Mouse (Mus musculus): ENCODE data around the gene Chaf1a. TPM values are rescaled to one million over a fixed set of nuclear protein-coding genes. Genes with fewer than 3 reads are reported as not detected.
"Not testable (repeated sequence)": the region's sequence is repeated elsewhere in the genome, so short reads cannot be mapped to it uniquely, and the experiment has no call there.

The Chaf1a gene
- total RNA-seq, 2 experiments from 2014 or later, result 0.46 to 0.95 TPM

DNA sequence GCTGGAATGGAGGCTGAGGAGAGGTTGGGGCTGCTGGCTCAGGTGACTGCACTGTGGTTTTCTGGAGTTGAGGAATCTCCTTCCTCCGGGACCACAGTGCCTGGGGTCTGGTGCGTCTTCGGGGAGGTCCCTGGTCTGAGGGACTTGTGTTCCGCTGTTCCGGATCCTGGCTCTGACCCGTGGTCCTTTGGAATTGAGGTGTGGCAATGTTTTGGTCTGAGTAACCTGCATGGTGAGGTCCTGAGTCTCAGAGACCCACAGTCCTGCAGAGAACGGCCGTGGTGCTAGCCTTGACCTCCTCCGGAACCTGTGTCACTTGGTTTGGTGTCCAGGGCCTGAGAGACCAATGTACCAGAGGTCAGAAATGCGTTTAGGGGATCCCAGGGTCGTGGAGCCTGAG is 39.7 kb downstream of the Chaf1a start:
- no peak for DNase-seq (ENCODE audit: low spot score)

DNA sequence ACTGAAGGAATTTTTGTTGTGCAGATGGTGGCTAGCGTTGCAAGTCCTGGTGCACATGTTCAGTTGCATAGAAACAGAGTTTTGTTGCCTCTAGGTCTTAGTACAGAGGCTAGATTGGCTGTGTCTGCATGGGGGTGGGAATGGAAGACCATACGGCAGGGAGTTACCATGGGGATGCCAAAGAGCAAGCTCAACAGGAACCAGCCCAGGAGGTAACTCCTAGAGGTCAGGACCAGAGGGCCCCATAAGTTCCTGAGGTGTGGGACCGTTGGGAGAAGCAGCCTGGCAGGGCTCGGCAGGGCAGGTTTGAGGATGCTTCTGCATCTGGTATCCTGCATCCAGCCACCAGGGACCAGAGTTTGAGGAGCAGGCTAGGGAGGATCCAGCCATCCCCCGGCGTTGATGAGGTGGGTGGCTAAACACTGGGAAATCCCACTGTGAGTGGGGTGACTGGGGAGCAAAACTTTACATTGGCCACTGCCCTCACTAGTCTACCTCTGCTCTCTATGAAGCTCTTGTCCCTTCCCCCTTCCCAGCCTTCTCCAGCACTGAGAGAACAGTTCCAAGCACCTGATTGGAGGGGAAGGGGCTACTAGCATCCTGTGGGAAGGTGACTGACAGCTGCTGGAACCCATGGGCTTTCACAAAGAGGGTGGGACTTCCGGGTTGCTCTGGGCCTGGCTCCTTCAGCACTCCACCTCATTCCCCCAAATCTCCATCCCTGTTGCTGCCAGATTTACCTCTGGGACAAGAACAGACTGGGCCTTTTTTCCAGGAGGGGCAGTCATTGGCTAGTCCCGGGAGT is 40.7 kb downstream of the Chaf1a start:
- no peak for DNase-seq (ENCODE audit: low spot score)

GRCm38 (mm10) chr17:56092312-56092711 is 52.1 kb downstream of the Chaf1a start:
- DNase-seq (ENCODE audit: low spot score), result no peak

DNA sequence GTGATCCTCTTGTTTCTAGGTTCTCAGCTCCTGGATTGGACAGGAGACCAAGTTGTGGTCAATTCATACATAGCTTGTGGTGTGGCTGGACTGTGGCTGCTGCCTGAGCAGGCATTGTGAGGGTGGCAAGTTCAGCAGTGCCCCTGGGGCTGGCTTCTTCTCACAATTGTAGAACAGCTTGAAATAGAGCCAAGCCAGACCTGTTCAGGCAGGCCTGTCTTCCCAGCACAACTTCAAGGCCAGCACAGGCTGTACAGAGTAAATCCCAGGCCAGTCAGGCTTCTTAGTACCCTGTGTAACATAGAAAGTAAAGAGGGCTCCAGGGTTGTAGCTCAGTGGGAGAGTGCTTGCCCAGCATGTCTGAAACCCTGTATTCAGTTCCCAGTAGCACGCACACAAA is 52.6 kb downstream of the Chaf1a start:
- no peak for DNase-seq (ENCODE audit: low spot score)

DNA sequence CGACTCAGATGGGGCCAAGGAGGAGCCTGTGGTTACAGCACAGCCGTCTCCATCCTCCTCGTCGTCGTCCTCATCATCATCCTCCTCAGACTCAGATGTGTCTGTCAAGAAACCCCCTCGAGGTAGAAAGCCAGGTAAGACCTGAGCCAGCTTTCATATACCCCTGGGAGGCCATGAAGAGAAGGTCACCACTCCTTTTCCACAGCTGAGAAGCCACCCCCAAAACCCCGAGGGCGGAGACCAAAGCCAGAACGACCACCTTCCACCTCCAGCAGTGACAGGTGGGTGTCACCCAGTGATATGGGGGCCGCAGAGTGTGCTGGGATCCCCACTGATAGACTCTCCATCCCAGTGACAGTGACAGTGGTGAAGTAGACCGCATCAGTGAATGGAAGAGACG is 56.6 kb downstream of the Chaf1a start:
- DNase-seq (ENCODE audit: low spot score), result no peak

GRCm38 (mm10) chr17:56098180-56098579 is 57.9 kb downstream of the Chaf1a start:
- DNase-seq (ENCODE audit: low spot score), result no peak

DNA sequence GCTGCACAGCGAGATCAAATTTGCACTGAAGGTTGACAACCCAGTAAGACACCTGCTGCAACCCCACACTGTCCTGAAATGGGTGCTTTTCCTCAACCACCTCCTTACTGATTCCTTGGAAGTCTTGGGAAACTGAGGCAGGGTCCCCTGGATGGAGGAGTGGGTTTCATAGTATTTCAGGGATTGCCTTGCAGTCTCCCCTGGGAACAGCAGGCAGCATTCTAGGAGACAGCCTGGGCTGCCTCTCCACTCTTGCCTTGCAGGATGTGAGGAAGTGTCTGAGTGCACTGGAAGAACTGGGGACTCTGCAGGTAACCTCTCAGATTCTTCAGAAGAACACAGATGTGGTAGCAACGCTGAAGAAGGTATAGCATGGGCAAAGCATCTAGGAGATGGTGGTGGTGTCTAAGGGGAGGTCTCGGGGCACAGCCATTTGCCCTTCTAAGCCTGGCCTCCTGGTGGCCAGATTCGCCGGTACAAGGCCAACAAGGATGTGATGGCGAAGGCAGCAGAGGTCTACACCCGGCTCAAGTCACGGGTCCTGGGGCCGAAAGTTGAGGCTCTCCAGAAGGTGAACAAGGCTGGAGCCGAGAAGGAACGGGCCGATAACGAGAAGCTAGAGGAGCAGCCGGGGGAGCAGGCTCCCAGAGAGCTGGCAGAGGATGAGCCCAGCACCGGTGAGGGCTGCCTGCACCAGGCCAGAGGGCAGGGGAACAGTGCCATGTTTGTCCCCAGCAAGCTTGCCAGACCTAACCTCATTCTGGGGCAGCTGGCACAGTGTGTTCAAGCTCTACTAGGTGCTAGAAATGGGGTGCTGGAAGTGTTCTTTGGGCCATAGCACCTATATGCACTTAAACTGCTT is 58.7 kb downstream of the Chaf1a start:
- peak; percentile 71 for DNase-seq (ENCODE audit: low spot score)

DNA sequence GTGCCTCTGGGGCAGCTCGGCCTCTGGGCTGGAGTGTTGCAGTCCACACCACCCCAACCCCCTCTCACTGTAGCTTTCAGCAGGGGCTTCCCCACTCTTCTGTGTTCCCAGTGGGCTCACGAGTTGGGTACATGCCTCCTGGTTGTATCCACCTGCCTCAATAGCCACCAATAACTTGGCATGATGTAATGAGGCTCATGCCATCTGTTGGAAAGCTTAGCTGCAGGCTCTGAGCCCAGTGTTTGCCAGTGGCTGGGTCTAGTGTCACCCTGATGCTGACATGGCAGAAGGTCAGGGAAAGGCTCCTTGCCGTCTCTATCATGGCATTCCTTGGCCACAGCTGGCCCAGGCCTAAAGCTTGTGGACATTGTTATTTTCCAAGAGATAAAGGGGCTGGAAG is 60.6 kb downstream of the Chaf1a start:
- DNase-seq (ENCODE audit: low spot score), result peak; percentile 79

GRCm38 (mm10) chr17:56102158-56102557 is 61.9 kb downstream of the Chaf1a start:
- no peak for DNase-seq (ENCODE audit: low spot score)

GRCm38 (mm10) chr17:56102927-56103326 is 62.7 kb downstream of the Chaf1a start:
- no peak for DNase-seq (ENCODE audit: low spot score)

DNA sequence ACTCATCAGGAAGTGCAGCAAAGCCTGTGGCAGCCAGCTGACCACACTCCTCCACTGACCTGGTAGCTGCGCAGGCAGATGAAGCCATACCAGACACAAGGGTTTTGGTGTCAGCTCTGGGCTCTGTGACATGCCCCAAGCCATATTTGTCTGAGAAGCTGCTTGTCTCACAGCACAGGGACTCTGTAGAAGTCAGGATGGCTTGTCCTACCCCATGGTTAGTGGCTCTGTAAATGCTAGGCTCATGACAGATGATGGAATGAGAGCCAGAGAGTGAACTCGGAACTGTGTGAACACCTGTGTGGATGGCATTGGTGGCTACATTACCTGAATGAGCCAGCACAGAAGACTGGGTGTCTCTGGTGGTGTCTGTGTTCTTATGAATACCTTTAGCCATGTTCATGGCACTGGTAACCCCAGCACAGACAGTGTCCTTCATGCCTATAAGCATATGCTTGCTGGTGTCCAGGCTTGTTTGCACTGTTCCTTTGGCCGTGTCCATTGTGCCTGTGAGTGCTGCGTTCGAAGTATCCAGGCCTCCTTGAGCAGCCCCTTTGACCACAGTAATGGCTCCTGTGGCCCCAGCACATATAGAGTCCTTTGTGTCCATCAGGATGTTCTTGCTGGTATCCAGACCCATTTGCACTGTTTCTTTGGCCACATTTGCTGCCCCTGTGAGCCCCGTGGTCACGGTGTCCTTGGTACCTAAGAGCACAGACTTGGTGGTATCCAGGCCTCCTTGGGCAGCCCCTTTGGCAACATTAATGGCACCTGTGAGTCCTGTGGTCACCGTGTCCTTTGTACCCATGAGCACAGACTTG is 63.4 kb downstream of the Chaf1a start:
- DNase-seq (ENCODE audit: low spot score), result peak; percentile 64

DNA sequence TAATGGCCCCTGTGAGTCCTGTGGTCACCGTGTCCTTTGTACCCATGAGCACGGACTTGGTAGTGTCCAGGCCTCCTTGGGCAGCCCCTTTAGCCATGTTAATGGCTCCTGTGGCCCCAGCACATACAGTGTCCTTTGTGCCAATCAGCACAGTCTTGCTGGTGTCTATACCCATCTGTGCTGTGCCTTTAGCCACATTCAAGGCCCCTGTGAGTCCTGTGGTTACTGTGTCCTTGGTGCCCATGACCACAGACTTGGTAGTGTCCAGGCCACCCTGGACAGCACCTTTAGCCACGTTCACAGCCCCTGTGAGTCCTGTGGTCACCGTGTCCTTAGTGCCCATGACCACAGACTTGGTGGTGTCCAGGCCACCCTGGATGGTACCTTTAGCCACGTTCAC is 64.6 kb downstream of the Chaf1a start:
- not testable (repeated sequence) for DNase-seq (ENCODE audit: low spot score)

DNA sequence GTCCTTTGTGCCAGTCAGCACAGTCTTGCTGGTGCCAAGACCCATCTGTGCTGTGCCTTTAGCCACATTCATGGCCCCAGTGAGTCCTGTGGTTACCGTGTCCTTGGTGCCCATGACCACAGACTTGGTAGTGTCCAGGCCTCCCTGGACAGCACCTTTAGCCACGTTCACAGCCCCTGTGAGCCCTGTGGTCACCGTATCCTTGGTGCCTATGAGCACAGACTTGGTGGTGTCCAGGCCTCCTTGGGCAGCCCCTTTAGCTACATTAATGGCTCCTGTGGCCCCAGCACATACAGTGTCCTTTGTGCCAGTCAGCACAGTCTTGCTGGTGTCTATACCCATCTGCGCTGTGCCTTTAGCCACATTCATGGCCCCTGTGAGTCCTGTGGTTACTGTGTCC is 66.2 kb downstream of the Chaf1a start:
- not testable (repeated sequence) for DNase-seq (ENCODE audit: low spot score)

DNA sequence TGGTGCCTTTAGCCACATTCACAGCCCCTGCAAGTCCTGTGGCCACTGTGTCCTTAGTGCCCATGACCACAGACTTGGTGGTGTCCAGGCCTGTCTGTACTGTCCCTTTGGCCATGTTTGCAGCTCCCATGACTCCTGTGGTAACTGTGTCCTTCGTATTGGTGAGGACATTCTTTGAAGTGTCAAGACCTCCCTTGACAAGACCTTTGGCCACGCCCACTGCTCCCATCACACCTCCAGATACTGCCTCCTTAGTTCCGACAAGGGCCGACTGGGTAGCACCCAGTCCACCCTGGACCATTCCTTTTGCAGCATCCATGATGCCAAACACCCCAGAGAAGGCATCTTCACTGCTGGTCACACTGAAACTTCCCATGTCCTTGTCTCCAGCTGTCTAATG is 66.7 kb downstream of the Chaf1a start:
- no peak for DNase-seq (ENCODE audit: low spot score)

DNA sequence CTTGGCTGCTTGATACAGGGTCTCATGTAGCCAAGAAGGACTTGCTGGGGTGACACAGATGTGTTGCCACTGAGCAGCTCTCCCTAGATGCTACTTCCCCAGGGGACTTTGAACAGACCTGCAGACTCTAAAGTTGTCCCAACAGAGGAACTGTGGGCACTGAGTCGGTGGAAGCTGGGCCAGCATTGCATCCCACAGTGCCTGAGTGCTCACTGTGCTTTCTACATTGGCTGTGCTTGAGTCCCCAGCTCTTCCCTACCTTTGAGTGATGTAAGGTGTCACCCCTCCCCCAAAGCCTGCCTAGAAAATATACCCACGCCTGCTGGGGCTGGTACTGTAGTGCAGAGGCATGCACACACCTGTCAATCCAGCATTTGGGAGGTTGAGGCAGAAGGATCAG is 67.5 kb downstream of the Chaf1a start:
- DNase-seq (ENCODE audit: low spot score), result no peak

DNA sequence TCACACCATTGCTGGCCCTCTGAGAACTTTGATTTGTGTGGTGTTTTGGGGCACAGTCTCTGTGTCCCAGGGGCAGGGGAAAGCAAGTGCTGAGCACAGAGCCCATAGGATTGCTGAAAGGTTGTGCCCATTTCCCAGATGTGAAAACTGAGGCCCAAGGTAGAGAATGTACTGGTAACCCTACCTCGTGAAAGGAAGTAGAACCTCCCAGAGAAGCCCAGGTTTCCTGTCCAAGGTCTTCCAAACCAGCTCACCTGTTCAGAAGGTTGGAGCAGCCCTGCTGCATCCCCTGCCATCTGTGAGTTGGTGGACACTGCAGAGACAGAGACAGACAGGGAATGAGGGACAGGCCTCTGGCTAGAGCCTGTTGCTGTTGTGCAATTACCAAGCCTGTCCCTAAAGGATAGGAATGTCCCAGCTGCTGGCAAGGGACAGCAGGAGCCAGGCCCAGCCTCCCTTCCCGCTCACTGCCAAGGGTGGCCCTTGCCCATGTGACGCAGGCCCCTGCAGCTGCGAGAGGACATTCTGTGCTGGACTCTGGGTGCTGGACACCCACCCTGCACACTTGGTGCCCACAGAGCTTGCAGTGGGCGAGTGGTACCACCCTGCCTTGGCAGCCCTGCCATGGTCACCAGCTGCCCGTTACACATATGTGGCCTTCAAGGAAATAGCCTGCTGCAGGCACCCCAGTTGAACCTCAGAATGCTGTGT is 68.2 kb downstream of the Chaf1a start:
- peak; percentile 93 for DNase-seq (ENCODE audit: low spot score)

DNA sequence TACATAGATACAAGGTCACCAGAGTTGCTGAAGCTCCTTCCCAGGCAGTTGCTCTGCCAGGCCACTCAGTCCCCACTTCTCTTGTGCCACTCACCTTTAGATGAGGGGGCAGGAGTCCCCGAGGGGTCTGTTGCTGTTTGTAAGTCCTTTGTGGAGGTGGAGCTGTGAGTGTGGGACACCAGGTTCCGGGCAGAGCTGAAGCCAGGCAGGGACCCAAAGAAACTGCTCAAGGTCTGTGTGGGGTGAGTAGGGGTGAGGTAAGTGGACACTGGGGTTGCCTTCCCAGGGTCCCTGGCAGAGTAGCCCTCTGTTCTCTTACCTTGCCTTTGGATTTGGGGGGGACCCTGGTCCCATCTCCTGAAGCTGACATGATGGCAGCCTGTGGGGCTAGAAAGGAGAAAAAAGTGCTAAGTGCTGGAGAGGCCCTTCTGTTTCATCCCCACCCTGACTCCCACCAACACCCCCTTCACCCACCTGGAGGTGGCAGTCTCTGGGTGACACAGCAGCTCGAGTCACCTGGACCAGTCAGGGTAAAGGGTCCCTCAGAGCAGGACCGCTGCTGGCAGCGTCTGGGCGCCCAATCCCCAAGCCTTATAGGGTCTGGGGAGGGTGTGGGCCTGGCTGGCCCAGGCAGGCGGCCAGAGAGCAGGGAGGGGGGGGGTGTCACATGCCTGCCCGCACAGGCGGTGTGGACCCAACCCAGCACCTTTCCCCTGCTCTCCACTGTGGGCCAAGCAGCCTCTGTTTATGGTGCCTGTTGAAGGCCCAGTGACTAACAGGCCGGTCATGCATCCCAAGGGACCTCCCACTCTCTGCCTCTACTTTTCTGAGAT is 69.2 kb downstream of the Chaf1a start, which contains the start of gene Plin4:
Gene Plin4 (minus strand): TSS at position 585 of the 833 bp plus-strand sequence.
- DNase-seq (ENCODE audit: low spot score), result peak; percentile 83

DNA sequence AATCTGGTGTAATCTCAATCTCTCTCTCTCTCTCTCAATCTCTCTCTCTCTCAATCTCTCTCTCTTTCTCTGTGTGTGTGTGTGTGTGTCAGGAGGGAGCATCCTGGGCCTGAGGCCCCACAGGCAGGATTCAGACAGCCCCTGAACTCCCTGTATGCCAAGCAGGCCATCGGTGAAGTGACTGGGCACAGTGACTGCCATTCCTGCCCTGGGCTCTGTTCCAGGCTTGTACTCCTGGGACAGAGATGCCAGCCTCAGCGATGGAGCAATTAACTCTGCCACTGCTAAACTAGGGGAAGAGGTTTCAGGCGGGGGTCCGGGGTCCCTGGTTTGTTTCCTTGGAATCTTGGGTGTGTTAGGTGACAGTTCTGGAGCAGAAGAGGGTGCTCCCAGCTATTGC is 70.3 kb downstream of the Chaf1a start:
- peak; percentile 76 for DNase-seq (ENCODE audit: low spot score)

GRCm38 (mm10) chr17:56111021-56111420 is 70.8 kb downstream of the Chaf1a start:
- no peak for DNase-seq (ENCODE audit: low spot score)

- peak; percentile 78 for DNase-seq (ENCODE audit: low spot score)
Observed at GRCm38 (mm10) chr17:56111864-56112263, 71.6 kb downstream of the Chaf1a start.
